Mouse (Mus musculus) testis, postnatal 14 days (tissue): ENCODE results near the gene Rfx7.
A peak's percentile ranks its signal among the peaks of the same experiment; 100 is the strongest.
"Not testable (repeated sequence)": the region's sequence is repeated elsewhere in the genome, so short reads cannot be mapped to it uniquely, and the experiment has no call there.

ENCODE experiments used
- DNase-seq: peaks from one replicate; pipeline ENCODE4 v3.0.0; 2021; ENCODE audit warnings: low spot score

Rfx7 gene

GRCm38 (mm10) chr9:72664409-72665351 is 132.6 kb downstream of the Rfx7 start:
- no peak for DNase-seq

GRCm38 (mm10) chr9:72665517-72665916 is 133.5 kb downstream of the Rfx7 start:
- DNase-seq, result no peak

- not testable (repeated sequence) for DNase-seq
Observed at GRCm38 (mm10) chr9:72666352-72667021, 134.4 kb downstream of the Rfx7 start.

GRCm38 (mm10) chr9:72667126-72667525 is 135.1 kb downstream of the Rfx7 start:
- no peak for DNase-seq

GRCm38 (mm10) chr9:72669383-72669782 is 137.3 kb downstream of the Rfx7 start:
- DNase-seq, result no peak

- DNase-seq, result peak; percentile 62
Observed at GRCm38 (mm10) chr9:72672361-72672760, 140.3 kb downstream of the Rfx7 start.
